Mouse (Mus musculus): ENCODE measurements around the gene Ptx3.
"Not testable (repeated sequence)": the region's sequence is repeated elsewhere in the genome, so short reads cannot be mapped to it uniquely, and the experiment has no call there.

- TF ChIP-seq CTCF, POLR2A (IDR thresholded peaks at IDR 0.05; ENCODE audit: insufficient read depth, low read depth, low read length): not testable (repeated sequence)
Observed at GRCm38 (mm10) chr3:66236234-66236871, 16.6 kb downstream of the Ptx3 start.

All from olfactory bulb, adult 2 months (tissue).